In genomic region chr4:58268897-58269542, GRCm38 (mm10) we compare ENCODE assay signal across 19 mouse cellular contexts. TPM values are rescaled to one million over a fixed set of nuclear protein-coding genes. Genes with fewer than 3 reads are reported as not detected.
"Had no signal": no experiment of that assay in that cellular context is flagged by ENCODE, and none has a peak within 500 bp of the region (broad histone marks: within the 10 kb centered on the region; RNA-seq: fewer than 3 reads in every experiment).

No protein-coding gene starts in this region.

- DNase-seq: kidney, adult 18-20 months; kidney, adult 9 months; kidney, postnatal 14 days; kidney, postnatal 4 days; left cerebral cortex, postnatal 4 days; liver; liver, postnatal 0 days; lung, embryonic 14.5 days; thymus, adult 18-20 months; thymus, postnatal 14 days; thymus, postnatal 4 days had no signal

- H3K4me2 ChIP-seq: limb, embryonic 13.5 days; lung, embryonic 14.5 days; midbrain, embryonic 12.5 days; midbrain, embryonic 15.5 days; stomach, embryonic 15.5 days had no signal

- ATAC-seq: liver, postnatal 0 days; lung, postnatal 0 days; midbrain, embryonic 15.5 days had no signal

- H3K9ac ChIP-seq: limb, embryonic 13.5 days; liver, embryonic 14.5 days; liver, postnatal 0 days; lung, embryonic 14.5 days; midbrain, embryonic 12.5 days; midbrain, embryonic 15.5 days; stomach, embryonic 15.5 days had no signal

- H3K27ac ChIP-seq: limb, embryonic 13.5 days; liver, embryonic 14.5 days; macrophage; midbrain, embryonic 12.5 days; midbrain, embryonic 15.5 days; stomach, embryonic 15.5 days had no signal

- H3K9me3 ChIP-seq: limb, embryonic 13.5 days; midbrain, embryonic 12.5 days; midbrain, embryonic 15.5 days; stomach, embryonic 15.5 days had no signal

- H3K4me1 ChIP-seq: midbrain, embryonic 12.5 days; midbrain, embryonic 15.5 days; stomach, embryonic 15.5 days had no signal

- H3K4me3 ChIP-seq: limb, embryonic 13.5 days; midbrain, embryonic 12.5 days; midbrain, embryonic 15.5 days; stomach, embryonic 15.5 days had no signal

- H3K27me3 ChIP-seq: limb, embryonic 13.5 days; midbrain, embryonic 12.5 days; midbrain, embryonic 15.5 days; stomach, embryonic 15.5 days had no signal

- H3K36me3 ChIP-seq: limb, embryonic 13.5 days; midbrain, embryonic 12.5 days; midbrain, embryonic 15.5 days; stomach, embryonic 15.5 days had no signal

RNA-seq across cellular contexts. Expression of gene Musk, which starts 16.7 kb away (rescaled TPM):
- polyA plus RNA-seq: liver, embryonic 14.5 days; lung, embryonic 14.5 days; lung, postnatal 0 days; macrophage; midbrain, embryonic 12.5 days; midbrain, embryonic 15.5 days; spleen, adult 2 months had no signal
